Mouse (Mus musculus) liver, embryonic 14.5 days (tissue): ENCODE measurements at regions not wholly inside any gene's neighbourhood (a gene's known extent, or its start where the extent isn't known, plus 50 kb on each side); places are given as distances from the start of the nearest gene placed in this dataset.

Source experiments
- ATAC-seq: fragments of 200-750 bp; cut with Nextera tagmentation; 2 replicates; pipeline ENCODE4 v1.8.0; 2017; ENCODE audit warnings: moderate number of reproducible peaks, mild to moderate bottlenecking, moderate library complexity; ENCODE audit not compliant: insufficient read depth
- DNase-seq, 3 experiments: peaks; one replicate each; pipeline ENCODE4 v3.0.0-alpha.2; 2012 to 2013; ENCODE audit warnings: low read depth in 3 of 3, low spot score in 3 of 3
- H3K27ac ChIP-seq: fragments of 300-500 bp; sonication (generic); 2 replicates; pipeline ENCODE4 v1.5.1; 2014; ENCODE audit warnings: moderate library complexity, mild to moderate bottlenecking, control low read depth, inconsistent platforms
- H3K27me3 ChIP-seq: fragments of 300-500 bp; sonication (generic); 2 replicates; pipeline ENCODE4 v1.6.1; 2014; ENCODE audit warnings: mild to moderate bottlenecking, low read length, moderate library complexity; ENCODE audit not compliant: control insufficient read depth, insufficient read depth
- H3K36me3 ChIP-seq: fragments of 300-500 bp; sonication (generic); replicated peaks from 2 replicates; pipeline ENCODE4 v1.6.1; 2014; ENCODE audit warnings: low read depth; ENCODE audit not compliant: control insufficient read depth, insufficient read depth
- H3K4me1 ChIP-seq, 2 experiments: fragments of 200-500 bp in 1 of 2; fragments of 300-500 bp in 1 of 2; sonication (generic) in 1 of 2; replicated peaks; 2 replicates each; pipeline ENCODE4 v1.6.1; 2012 to 2014; ENCODE audit warnings: antibody characterized with exemption in 1 of 2, inconsistent platforms in 1 of 2, low read length in 1 of 2; ENCODE audit not compliant: control insufficient read depth in 2 of 2, insufficient read depth in 2 of 2
- H3K4me2 ChIP-seq: fragments of 300-500 bp; sonication (generic); 2 replicates; pipeline ENCODE4 v1.6.1; 2014; ENCODE audit warnings: low read depth, mild to moderate bottlenecking, control low read depth, moderate library complexity
- H3K4me3 ChIP-seq, 2 experiments: fragments of 200-500 bp in 1 of 2; fragments of 300-500 bp in 1 of 2; sonication (generic) in 1 of 2; 2 replicates each; pipeline ENCODE4 v1.5.1; 2012 to 2014; ENCODE audit warnings: low read depth in 2 of 2, low read length in 2 of 2, mild to moderate bottlenecking in 2 of 2, control low read depth in 1 of 2, inconsistent platforms in 1 of 2, moderate library complexity in 1 of 2; ENCODE audit not compliant: insufficient read depth in 1 of 2
- H3K9ac ChIP-seq: fragments of 300-500 bp; sonication (generic); replicated peaks from 2 replicates; pipeline ENCODE4 v1.6.1; 2014; ENCODE audit warnings: mild to moderate bottlenecking, control low read depth, moderate library complexity
- H3K9me3 ChIP-seq: fragments of 300-500 bp; sonication (generic); 2 replicates; pipeline ENCODE4 v1.6.1; 2016; ENCODE audit warnings: low read length, mixed read lengths; ENCODE audit not compliant: control insufficient read depth
- CTCF ChIP-seq: IDR thresholded peaks from 2 replicates; pipeline ENCODE4 v1.5.1; 2016; ENCODE audit warnings: antibody characterized with exemption, low read depth, control low read depth
- EP300 ChIP-seq: IDR thresholded peaks from 2 replicates; pipeline ENCODE4 v1.6.1; 2016; ENCODE audit warnings: antibody characterized with exemption, low read depth
- WGBS: fragments of 180-500 bp; shearing (Covaris S2); extraction: QIAGEN DNeasy Blood & Tissue Kit; methylation state at CpG from one replicate; pipeline ENCODE4 v1.1.7; 2014; ENCODE audit not compliant: insufficient replicate concordance; 5-methylcytosine and 5-hydroxymethylcytosine counted together

- H3K9ac ChIP-seq = no peak overlapping the region
- peak; percentile 35; the same call in 1 of the 2 replicates for TF ChIP-seq CTCF
- no peak for TF ChIP-seq EP300
- no peak overlapping the region for H3K4me2 ChIP-seq
- H3K27ac ChIP-seq = no peak overlapping the region
- H3K9me3 ChIP-seq = no peaks in the 10 kb centered on the region
- WGBS = 63% methylated on average over 1 of the region's 1 CpGs
- DNase-seq (no peak), ATAC-seq (no peak)
- no peak overlapping the region for H3K4me3 ChIP-seq
- no peaks in the 10 kb centered on the region for H3K4me1 ChIP-seq
- H3K36me3 ChIP-seq = no peaks in the 10 kb centered on the region
- H3K27me3 ChIP-seq = no peaks in the 10 kb centered on the region
Observed at GRCm38 (mm10) chr4:122781717-122782116, 54.3 kb upstream of the Ppt1 start.
